Mouse (Mus musculus) ES-Bruce4 (cell line): ENCODE results near the gene Bpifc.
A peak's percentile ranks its signal among the peaks of the same experiment; 100 is the strongest.

Experiments
- CTCF ChIP-seq: IDR thresholded peaks from one replicate; pipeline ENCODE4 v1.8.1; 2011; ENCODE audit warnings: low read depth, low read length
- EP300 ChIP-seq: IDR thresholded peaks from 2 replicates; pipeline ENCODE4 v1.6.1; 2011; ENCODE audit warnings: low read depth, low read length; ENCODE audit not compliant: insufficient read depth

DNA sequence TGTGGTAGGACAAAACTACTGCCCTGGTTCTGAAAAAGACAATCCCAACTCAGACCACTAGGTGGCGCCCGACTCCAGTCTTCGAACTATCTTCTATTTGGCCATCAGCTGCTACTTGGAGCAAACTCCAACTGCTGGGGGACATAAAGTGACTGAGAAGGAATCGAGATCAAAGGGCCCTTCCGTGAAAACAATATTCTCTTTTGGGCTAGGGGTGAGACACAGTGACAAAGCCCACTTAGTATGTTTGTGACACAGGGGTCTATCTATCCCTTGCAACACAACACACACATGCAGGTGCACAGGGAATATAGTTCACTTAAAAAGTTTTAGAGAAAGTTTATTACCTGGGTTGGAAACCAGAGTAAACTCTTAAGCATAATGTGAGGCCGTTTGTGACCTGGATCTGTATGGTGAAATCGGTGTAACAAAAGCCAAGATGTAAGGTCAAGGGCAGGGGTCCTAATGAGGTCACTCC is 43.5 kb downstream of the Bpifc start:
- TF ChIP-seq CTCF (peak; percentile 64), EP300 (no peak)
